Mouse (Mus musculus) kidney, adult 11 months (tissue): ENCODE results near the gene Card9.

Source experiments
- DNase-seq: peaks from one replicate; pipeline ENCODE4 v3.0.0; 2022

The Card9 gene

GRCm38 (mm10) chr2:26359983-26360382 lies 735 bp downstream of the Card9 start:
- DNase-seq = no peak

DNA sequence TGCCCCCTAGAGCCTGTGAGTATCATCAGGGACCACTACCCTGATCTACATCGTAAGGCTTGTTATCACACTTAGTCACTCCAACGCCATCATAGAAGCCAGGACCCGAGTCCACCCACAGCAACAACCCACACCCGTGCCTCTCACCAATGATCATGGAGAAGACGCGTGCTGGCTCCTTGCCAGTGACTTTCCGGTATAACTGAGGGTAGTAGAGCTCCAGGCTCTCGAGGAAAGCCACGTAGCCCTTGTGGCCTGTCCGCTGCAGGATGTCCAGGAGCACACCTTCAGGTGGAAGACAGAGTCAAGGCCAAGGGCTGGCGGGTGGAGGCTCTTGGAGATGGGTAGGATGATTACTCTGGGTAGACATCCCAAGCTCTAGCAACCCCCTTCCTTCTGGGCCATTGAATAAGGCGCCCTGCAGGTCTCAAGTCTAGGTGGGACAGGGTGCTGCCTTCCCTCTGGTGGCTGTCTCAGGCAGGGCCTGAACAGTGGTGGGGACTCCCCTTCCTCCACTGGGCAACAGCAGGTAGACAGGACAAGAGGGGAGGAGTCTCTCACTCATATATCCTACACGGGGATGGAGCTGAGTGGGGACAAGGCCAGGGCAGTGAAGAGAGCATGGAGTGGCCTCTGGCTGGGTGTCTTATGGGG lies 1.9 kb downstream of the Card9 start:
- DNase-seq = no peak

GRCm38 (mm10) chr2:26357484-26357883 lies 3.2 kb downstream of the Card9 start:
- peak; percentile 87 for DNase-seq

DNA sequence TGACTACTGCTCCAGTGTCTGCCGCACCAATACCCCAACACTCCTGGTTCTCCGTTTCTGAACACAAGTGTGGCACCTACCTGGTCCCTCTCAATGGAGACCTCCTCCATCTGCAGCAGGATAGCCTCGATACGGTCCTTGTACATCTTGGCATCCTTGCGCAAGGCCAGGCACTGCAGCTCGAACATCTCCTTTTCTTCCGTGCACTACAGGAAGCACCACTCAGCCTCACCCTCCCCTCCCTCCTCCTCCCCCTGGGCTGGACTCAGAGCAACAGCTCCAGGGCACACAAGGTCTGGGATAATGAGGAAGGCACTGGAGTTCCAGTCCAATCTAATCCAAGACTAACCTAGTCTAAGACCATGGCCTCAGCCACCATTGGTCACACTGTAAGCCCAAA lies 4.0 kb downstream of the Card9 start:
- no peak for DNase-seq

DNA sequence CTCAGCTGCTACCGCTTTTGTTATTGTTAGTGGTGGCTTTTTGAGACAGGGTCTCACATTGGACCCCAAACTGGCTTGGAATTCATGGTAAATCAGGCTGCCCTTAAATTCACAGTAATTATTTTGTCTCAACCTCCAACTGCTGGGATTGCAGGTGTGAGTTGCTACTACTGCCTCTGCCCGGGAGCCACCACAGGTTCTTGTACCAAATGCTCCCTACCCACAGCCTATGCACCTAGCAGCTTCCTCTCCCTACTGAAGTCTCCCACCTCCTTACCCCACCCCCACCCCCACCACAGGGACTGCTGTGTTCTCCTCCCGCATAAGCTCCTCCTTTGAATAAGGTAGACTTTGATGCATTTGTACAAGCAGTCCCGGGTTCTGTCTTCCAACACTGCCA lies 4.5 kb downstream of the Card9 start:
- DNase-seq = no peak

DNA sequence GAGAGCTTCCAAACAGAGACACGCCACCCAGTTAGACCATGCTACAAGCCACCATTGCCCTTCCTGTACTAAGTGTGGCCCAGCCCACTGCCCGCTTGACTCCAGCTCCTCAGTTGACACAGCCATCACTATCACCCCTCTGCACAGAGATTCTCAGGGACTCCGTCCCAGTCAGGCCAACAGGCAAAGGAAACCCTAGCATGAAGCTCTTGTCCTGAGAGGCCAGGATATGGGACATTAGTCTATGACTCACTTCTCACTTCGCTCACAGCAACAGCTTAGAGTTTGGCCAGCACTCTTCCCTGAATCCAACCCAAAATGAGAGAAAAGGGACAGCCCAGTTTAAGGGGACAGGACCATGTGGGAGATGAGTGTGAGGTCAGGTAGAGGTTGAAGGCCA lies 6.3 kb downstream of the Card9 start:
- DNase-seq = no peak

GRCm38 (mm10) chr2:26353066-26353980 lies 7.4 kb downstream of the Card9 start:
- no peak for DNase-seq

- DNase-seq = no peak
These were observed 8.3 kb downstream of the Card9 start for GRCm38 (mm10) chr2:26352291-26352910.

GRCm38 (mm10) chr2:26351358-26352290 lies 9.1 kb downstream of the Card9 start, which contains the start of gene Dnlz:
Dnlz (minus strand) TSS chr2:26352110.
- DNase-seq = peak; percentile 90

DNA sequence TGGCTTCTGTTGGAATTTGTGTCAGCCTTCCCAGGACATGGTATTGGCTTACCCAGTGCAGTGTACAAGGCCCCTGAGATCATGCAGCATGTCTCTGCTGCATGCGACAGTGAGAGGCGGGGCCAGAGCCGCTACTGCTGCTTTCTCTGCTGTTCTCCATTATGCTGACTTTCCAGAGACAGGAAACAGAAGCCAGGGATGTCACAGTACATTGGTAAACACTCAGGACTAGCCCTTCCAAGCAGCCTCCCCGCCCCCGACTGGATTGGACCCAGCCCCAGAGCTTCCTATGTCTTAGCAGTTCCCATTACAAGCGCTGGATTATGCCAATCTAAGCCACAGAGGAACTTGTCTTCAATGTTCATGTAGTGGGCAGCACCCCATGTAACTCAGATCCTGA lies 12.5 kb downstream of the Card9 start:
- no peak for DNase-seq

- DNase-seq = peak; percentile 64
These were observed 17.9 kb downstream of the Card9 start for GRCm38 (mm10) chr2:26342609-26343490.

DNA sequence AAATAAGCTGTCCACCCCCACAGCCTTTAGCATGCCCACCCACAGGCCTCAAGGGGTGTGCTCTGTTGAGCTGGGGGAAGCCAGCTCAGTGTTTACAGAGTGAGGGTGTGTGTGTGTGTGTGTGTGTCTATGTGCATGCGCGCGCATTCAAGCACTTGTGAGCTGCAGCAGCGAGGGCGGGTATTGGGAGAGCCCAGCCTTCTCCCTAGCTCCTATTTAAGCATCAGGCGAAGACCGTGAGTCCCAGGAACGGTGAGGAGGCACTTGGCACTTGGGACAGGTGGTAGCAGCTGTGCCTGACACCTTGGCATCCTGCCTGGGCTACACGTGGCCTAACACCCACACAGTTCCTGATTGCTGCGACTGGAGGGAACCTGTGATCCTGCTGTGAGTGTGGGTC lies 18.7 kb downstream of the Card9 start:
- DNase-seq = peak; percentile 46

DNA sequence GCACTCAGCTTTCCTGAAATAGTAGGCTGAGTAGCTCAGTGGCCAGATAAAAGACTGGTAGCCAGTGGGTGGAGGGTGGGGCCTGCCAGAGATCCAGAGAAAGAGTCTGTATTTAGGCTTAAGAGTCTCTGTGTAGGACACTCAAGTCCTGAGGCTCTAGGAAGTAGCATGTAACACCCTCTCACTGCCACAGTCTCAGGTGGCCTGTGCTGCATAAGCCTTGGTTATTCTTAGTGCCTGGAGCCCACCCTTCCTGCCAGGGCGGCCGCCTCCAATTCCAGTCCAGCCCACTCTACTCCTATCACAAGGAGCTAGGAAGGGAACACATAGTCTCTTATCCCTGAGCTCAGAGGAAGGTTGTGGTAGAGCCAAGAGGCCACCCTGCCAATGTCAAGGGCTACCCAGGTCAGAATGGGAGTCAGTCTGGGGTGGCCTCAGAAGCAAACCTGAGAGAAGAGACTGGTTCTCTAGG lies 19.2 kb downstream of the Card9 start:
- no peak for DNase-seq

DNA sequence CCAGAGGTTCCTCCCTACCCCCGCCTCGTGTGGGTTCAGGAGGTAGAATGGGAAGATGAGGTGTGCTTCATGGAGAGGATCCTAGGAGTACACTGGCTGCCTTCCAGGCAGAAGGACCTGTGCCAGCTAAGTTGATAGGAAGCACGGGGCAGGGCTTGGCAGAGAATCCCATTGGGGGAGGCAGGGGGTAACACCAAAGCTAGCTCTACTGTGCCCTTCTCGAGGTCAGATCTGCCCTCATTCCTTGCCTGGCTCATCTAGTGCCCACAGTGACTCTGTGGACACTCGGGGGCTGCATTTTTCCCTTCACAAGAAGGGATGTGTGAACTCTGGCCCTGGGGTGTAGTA lies 21.5 kb downstream of the Card9 start:
- no peak for DNase-seq

- no peak for DNase-seq
These were observed 22.2 kb downstream of the Card9 start for GRCm38 (mm10) chr2:26338302-26339203.

GRCm38 (mm10) chr2:26330702-26331101 lies 30.0 kb downstream of the Card9 start:
- no peak for DNase-seq

GRCm38 (mm10) chr2:26330056-26330468 lies 30.7 kb downstream of the Card9 start:
- no peak for DNase-seq

GRCm38 (mm10) chr2:26329402-26329801 lies 31.3 kb downstream of the Card9 start:
- DNase-seq = no peak

DNA sequence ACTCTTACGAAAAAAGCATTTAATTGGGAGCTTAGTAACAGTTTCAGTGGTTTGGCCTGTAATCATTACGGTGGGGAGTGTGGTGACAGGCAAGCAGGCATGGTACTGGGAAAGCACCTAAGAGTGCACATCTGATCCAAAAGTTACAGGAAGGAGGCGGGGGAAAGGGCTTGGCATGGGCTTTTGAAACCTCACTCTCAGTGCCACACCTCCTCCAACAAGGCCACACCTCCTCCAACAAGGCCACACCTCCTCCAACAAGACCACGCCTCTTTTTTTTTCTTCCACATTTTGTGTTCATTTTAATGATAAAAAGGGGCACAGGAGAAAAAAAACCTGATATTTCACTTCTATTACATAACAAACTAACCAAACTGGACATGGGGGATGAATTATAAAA lies 32.9 kb downstream of the Card9 start:
- DNase-seq = no peak
